Mouse (Mus musculus): ENCODE measurements at regions not wholly inside any gene's neighbourhood (a gene's known extent, or its start where the extent isn't known, plus 50 kb on each side); places are given as distances from the start of the nearest gene placed in this dataset.

GRCm38 (mm10) chr13:119177753-119178152 lies 250.6 kb upstream of the Paip1 start:
- TF ChIP-seq CHD2 (IDR thresholded peaks at IDR 0.05; ENCODE audit: low read depth, low read length) (no peak), ZNF384 (IDR thresholded peaks at IDR 0.05; ENCODE audit: low read depth, low read length) (no peak), HCFC1 (IDR thresholded peaks at IDR 0.05; ENCODE audit: borderline replicate concordance, insufficient read depth, low read length) (no peak), MAFK (IDR thresholded peaks at IDR 0.05; ENCODE audit: insufficient read depth, low read depth, low read length) (no peak)

All from ES-E14 (cell line).